Comparison of ENCODE assay signal across 8 mouse cellular contexts in genomic region chr4:57904211-57904610, GRCm38 (mm10). TPM values are rescaled to one million over a fixed set of nuclear protein-coding genes. Genes with fewer than 3 reads are reported as not detected.
A peak's percentile ranks its signal among the peaks of the same experiment; 100 is the strongest.
DNase-seq lines count a peak whose midpoint lies in the region; ATAC-seq and TF ChIP-seq lines count a peak whose summit lies in the region.

No protein-coding gene starts in this region.

- 4% methylated on average over 5 of the region's 5 CpGs for WGBS in liver, embryonic 13.5 days (ENCODE audit: insufficient replicate concordance)

- H3K79me2 ChIP-seq in MEL (ENCODE audit: control insufficient read depth, insufficient read depth, low read length, poor library complexity), result no peaks in the 10 kb centered on the region

- no peak for TF ChIP-seq EP300 in MEL (IDR thresholded peaks at IDR 0.05; ENCODE audit: low read depth in 1 of 2, low read length in 2 of 2)

- no peak for TF ChIP-seq POLR2A in MEL (IDR thresholded peaks at IDR 0.05; ENCODE audit: control insufficient read depth in 1 of 2, insufficient read depth in 1 of 2, low read depth in 1 of 2, low read length in 2 of 2, poor library complexity in 1 of 2)
- TF ChIP-seq POLR2A in testis, adult 2 months (IDR thresholded peaks at IDR 0.05; ENCODE audit: control insufficient read depth, low read depth, low read length), result no peak

- ATAC-seq in liver, embryonic 13.5 days (ENCODE audit: low read depth), result no peak

- peak; percentile 92 for TF ChIP-seq RAD21 in MEL (IDR thresholded peaks at IDR 0.05; ENCODE audit: low read depth, low read length)

- H3K27me3 ChIP-seq in MEL (ENCODE audit: control insufficient read depth in 1 of 2, insufficient read depth in 2 of 2, low read length in 2 of 2), result peaks cover 9 to 10% of the 10 kb centered on the region in 2 experiments
- no peaks in the 10 kb centered on the region for H3K27me3 ChIP-seq in liver, embryonic 13.5 days
- H3K27me3 ChIP-seq in testis, adult 2 months (ENCODE audit: control insufficient read depth, insufficient read depth, low read length), result no peaks in the 10 kb centered on the region

- DNase-seq in 3T3-L1 (ENCODE audit: low read depth, low spot score), result peak; percentile 79
- peak; percentile 75 for DNase-seq in MEL (ENCODE audit: low read depth, low spot score)
- DNase-seq in cerebellum, postnatal 4 days (ENCODE audit: low spot score in 2 of 2), result peak; percentile 50 to 67
- DNase-seq in gastrocnemius, adult 8-10 months (ENCODE audit: low spot score in 2 of 2), result peak; percentile 17 to 26
- DNase-seq in kidney, adult 9 months, result peak; percentile 62
- peak; percentile 11 for DNase-seq in liver, embryonic 13.5 days
- peak; percentile 69 for DNase-seq in neural tube, embryonic 10.5 days (ENCODE audit: extremely low spot score, low spot score)

- H3K9me3 ChIP-seq in MEL (replicated peaks; ENCODE audit: insufficient read depth, low read length), result no peaks in the 10 kb centered on the region
- H3K9me3 ChIP-seq in liver, embryonic 13.5 days (replicated peaks), result no peaks in the 10 kb centered on the region

- 0 out of 4 replicates have a peak, but pooled peaks cover 0 to 3% of the 10 kb centered on the region in 2 experiments for H3K4me1 ChIP-seq in MEL (ENCODE audit: control insufficient read depth in 1 of 2, insufficient read depth in 2 of 2, low read length in 2 of 2)
- H3K4me1 ChIP-seq in liver, embryonic 13.5 days (replicated peaks), result no peaks in the 10 kb centered on the region
- no peaks in the 10 kb centered on the region; the same call in none of the 2 replicates for H3K4me1 ChIP-seq in testis, adult 2 months (ENCODE audit: control insufficient read depth, insufficient read depth, low read length)

- no peaks in the 10 kb centered on the region; a peak in 1 of 4 replicates for H3K36me3 ChIP-seq in MEL (ENCODE audit: control insufficient read depth in 1 of 2, insufficient read depth in 2 of 2, low read length in 2 of 2)
- no peaks in the 10 kb centered on the region for H3K36me3 ChIP-seq in liver, embryonic 13.5 days
- H3K36me3 ChIP-seq in testis, adult 2 months (ENCODE audit: control insufficient read depth, insufficient read depth, low read length), result no peaks in the 10 kb centered on the region

- 0 out of 4 replicates have a peak overlapping the region, but pooled peaks of 1 of the 2 experiments have one; percentile 28 for H3K4me3 ChIP-seq in MEL (ENCODE audit: control insufficient read depth in 1 of 2, insufficient read depth in 1 of 2, low read depth in 2 of 2, low read length in 2 of 2)
- H3K4me3 ChIP-seq in liver, embryonic 13.5 days (replicated peaks), result no peak overlapping the region
- no peak overlapping the region for H3K4me3 ChIP-seq in testis, adult 2 months (ENCODE audit: control insufficient read depth, low read depth, low read length)

- H3K27ac ChIP-seq in MEL (ENCODE audit: control insufficient read depth, low read depth, low read length), result no peak overlapping the region
- H3K27ac ChIP-seq in liver, embryonic 13.5 days, result no peak overlapping the region
- no peak overlapping the region for H3K27ac ChIP-seq in testis, adult 2 months (ENCODE audit: control insufficient read depth, insufficient read depth, low read depth, low read length)

- no peak overlapping the region for H3K9ac ChIP-seq in MEL (ENCODE audit: control insufficient read depth, low read depth, low read length, poor library complexity, severe bottlenecking)
- H3K9ac ChIP-seq in liver, embryonic 13.5 days, result no peak overlapping the region

- no peak overlapping the region for H3K4me2 ChIP-seq in liver, embryonic 13.5 days

- TF ChIP-seq CTCF in MEL (IDR thresholded peaks at IDR 0.05 in 2 of 3, conservative IDR thresholded peaks at IDR 0.05 in 1 of 3; ENCODE audit: control insufficient read depth in 1 of 3, insufficient read depth in 1 of 3, low read depth in 2 of 3, low read length in 3 of 3, poor library complexity in 1 of 3, severe bottlenecking in 1 of 3), result peak; percentile 89 to 93 (median 92)
- peak; percentile 81; the same call in 1 of the 2 replicates for TF ChIP-seq CTCF in testis, adult 2 months (IDR thresholded peaks at IDR 0.05; ENCODE audit: control insufficient read depth, insufficient read depth, insufficient replicate concordance, low read depth, low read length)

TF ChIP-seq in MEL, 35 proteins besides CTCF, POLR2A, EP300 and RAD21:
- TF ChIP-seq ZNF384 (IDR thresholded peaks at IDR 0.05; ENCODE audit: low read depth, low read length) (no peak), BHLHE40 (IDR thresholded peaks at IDR 0.05; ENCODE audit: borderline replicate concordance, low read depth, low read length) (peak; percentile 50; the same call in 1 of the 2 replicates), ZC3H11A (IDR thresholded peaks at IDR 0.05; ENCODE audit: low read depth, low read length) (peak; percentile 81), MYC (IDR thresholded peaks at IDR 0.05; ENCODE audit: low read depth, low read length) (0 out of 2 replicates have a peak, but pooled peaks have one; percentile 26), SMC3 (IDR thresholded peaks at IDR 0.05; ENCODE audit: low read depth, low read length) (peak; percentile 86), MYB (IDR thresholded peaks at IDR 0.05; ENCODE audit: low read depth, low read length) (no peak), JUND (IDR thresholded peaks at IDR 0.05; ENCODE audit: low read depth, low read length) (no peak)

RNA-seq across cellular contexts. Expression of gene D630039A03Rik, which starts 11.9 kb away (rescaled TPM):
- not detected in 2 replicates for total RNA-seq in MEL (2012; rRNA removed)
- not detected for polyA plus RNA-seq in MEL (2012; ENCODE audit: insufficient read depth in 1 of 2, insufficient read length in 2 of 2, low read depth in 1 of 2, low replicate concordance in 2 of 2, missing spikeins in 1 of 2)
- total RNA-seq in gastrocnemius, adult 8-10 months (2022), result under 1 TPM in 1 of 4 experiments, not detected in 3; 0.16 TPM
- polyA plus RNA-seq in liver, embryonic 13.5 days (2015; fragmentation: Nextera tagmentation; extraction: Ambion mirVana), result 0.28 and 0.33 TPM in 2 replicates
- polyA plus RNA-seq in testis, adult 2 months (2012; rRNA removed), result 0.06 and 0.18 TPM in 2 replicates

RNA-seq across cellular contexts. Expression of gene Txn1, which starts 52.0 kb away (rescaled TPM):
- 366 and 487 TPM in 2 replicates for total RNA-seq in MEL (2012; rRNA removed)
- polyA plus RNA-seq in MEL (2012; ENCODE audit: insufficient read depth in 1 of 2, insufficient read length in 2 of 2, low read depth in 1 of 2, low replicate concordance in 2 of 2, missing spikeins in 1 of 2), result 100 to 1,000 TPM in 1 of 2 experiments, not detected in 1; 395 TPM
- total RNA-seq in gastrocnemius, adult 8-10 months (2022), result 10 to 100 TPM; 59.0 to 75.2 (median 65.4) TPM
- polyA plus RNA-seq in liver, embryonic 13.5 days (2015; fragmentation: Nextera tagmentation; extraction: Ambion mirVana), result 275 and 284 TPM in 2 replicates
- polyA plus RNA-seq in testis, adult 2 months (2012; rRNA removed), result 19.7 and 22.5 TPM in 2 replicates

Comparison
In these comparisons a context has a peak if more than half of its experiments do, and no peak if none do; other contexts are left out.
1. DNase-seq: peak in every context shown above with its lines; median percentile 79 in 3T3-L1; 75 in MEL; 69 in neural tube, embryonic 10.5 days; 62 in kidney, adult 9 months; 58 in cerebellum, postnatal 4 days; 22 in gastrocnemius, adult 8-10 months; 11 in liver, embryonic 13.5 days.